13 mouse cellular contexts compared by ENCODE assay signal in genomic region chr11:8214305-8214903, GRCm38 (mm10).
DNase-seq lines count a peak whose midpoint lies in the region; TF ChIP-seq lines count a peak whose summit lies in the region.
"Had no signal": no experiment of that assay in that cellular context is flagged by ENCODE, and none has a peak within 500 bp of the region (broad histone marks: within the 10 kb centered on the region; RNA-seq: fewer than 3 reads in every experiment).

No protein-coding gene starts in this region.

- H3K9ac ChIP-seq in heart, adult 2 months (ENCODE audit: low read depth, low read length), result no peak overlapping the region
- H3K9ac ChIP-seq: embryonic facial prominence, embryonic 15.5 days; hindbrain, embryonic 12.5 days had no signal

- H3K27me3 ChIP-seq in heart, adult 2 months (ENCODE audit: control insufficient read depth, insufficient read depth, low read length), result no peaks in the 10 kb centered on the region
- H3K27me3 ChIP-seq: embryonic facial prominence, embryonic 15.5 days; hindbrain, embryonic 12.5 days had no signal

- no peak for TF ChIP-seq EP300 in heart, adult 2 months (IDR thresholded peaks at IDR 0.05; ENCODE audit: insufficient read depth, low read depth, low read length)

- peaks cover 9% of the 10 kb centered on the region for H3K36me3 ChIP-seq in heart, adult 2 months (ENCODE audit: control insufficient read depth, insufficient read depth, low read length)
- H3K36me3 ChIP-seq: embryonic facial prominence, embryonic 15.5 days; hindbrain, embryonic 12.5 days had no signal

- no peaks in the 10 kb centered on the region for H3K79me2 ChIP-seq in heart, adult 2 months (replicated peaks; ENCODE audit: control insufficient read depth, insufficient read depth, low read length)

- peak overlapping the region; percentile 57 for H3K27ac ChIP-seq in heart, adult 2 months
- H3K27ac ChIP-seq: embryonic facial prominence, embryonic 15.5 days; hindbrain, embryonic 12.5 days; stomach, postnatal 0 days had no signal

- 16% methylated on average over 2 of the region's 2 CpGs for WGBS in heart, adult 2 months

- no peak for TF ChIP-seq CTCF in heart, adult 2 months (IDR thresholded peaks at IDR 0.05)

- peaks cover 15% of the 10 kb centered on the region for H3K4me1 ChIP-seq in heart, adult 2 months (ENCODE audit: control insufficient read depth, insufficient read depth, low read length)
- H3K4me1 ChIP-seq: hindbrain, embryonic 12.5 days had no signal

- peak; percentile 9 for DNase-seq in adrenal gland, postnatal 14 days
- DNase-seq in adrenal gland, adult 18-20 months (ENCODE audit: low spot score in 2 of 2), result no peak
- DNase-seq in heart, adult 2 months, result no peak
- DNase-seq in heart, postnatal 10 days, result no peak
- DNase-seq in lung, postnatal 10 days, result peak; percentile 11
- DNase-seq in lung, postnatal 4 days, result no peak
- peak; percentile 60 for DNase-seq in skeletal muscle tissue, adult 2 months (ENCODE audit: low read depth, low spot score)
- DNase-seq in thymus, adult 18-20 months, result no peak
- DNase-seq: kidney, postnatal 36 days; thymus, postnatal 36 days had no signal

- no peak for TF ChIP-seq POLR2A in heart, adult 2 months (IDR thresholded peaks at IDR 0.05; ENCODE audit: insufficient read depth, low read depth, low read length)

- intact Hi-C loops in heart, adult 2 months (cut with DNase I), result loop anchor here (10.0 kb wide), 1 partner anchor 710 kb away; no protein-coding TSS in a partner anchor
- intact Hi-C loops in heart, postnatal 10 days (cut with DNase I), result loop anchor here (5.0 to 10.0 kb wide), 2 partner anchors 142 to 710 kb away; no protein-coding TSS in a partner anchor

- no peak overlapping the region for H3K4me3 ChIP-seq in heart, adult 2 months
- H3K4me3 ChIP-seq: embryonic facial prominence, embryonic 15.5 days; hindbrain, embryonic 12.5 days had no signal

Comparison
In these comparisons a context has a peak if more than half of its experiments do, and no peak if none do; other contexts are left out.
1. DNase-seq: peak in adrenal gland, postnatal 14 days (single experiment), lung, postnatal 10 days (single experiment) and skeletal muscle tissue, adult 2 months (single experiment); none in adrenal gland, adult 18-20 months (0 of 2), heart, adult 2 months (0 of 2), heart, postnatal 10 days (0 of 2), lung, postnatal 4 days (0 of 2) and thymus, adult 18-20 months (0 of 2).